Mouse (Mus musculus) forebrain, embryonic 10.5 days (tissue): Measurements from ENCODE around the gene Cnnm1. TPM values are rescaled to one million over a fixed set of nuclear protein-coding genes. Genes with fewer than 3 reads are reported as not detected.
A peak's percentile ranks its signal among the peaks of the same experiment; 100 is the strongest.
"Not testable (repeated sequence)": the region's sequence is repeated elsewhere in the genome, so short reads cannot be mapped to it uniquely, and the experiment has no call there.

Source experiments
- DNase-seq: peaks from one replicate; pipeline ENCODE4 v3.0.0-alpha.2; 2017; ENCODE audit warnings: low spot score; ENCODE audit errors: extremely low spot score
- H3K27ac ChIP-seq: fragments of 300-500 bp; sonication (generic); 2 replicates; pipeline ENCODE4 v1.5.1; 2016; ENCODE audit warnings: mild to moderate bottlenecking
- H3K27me3 ChIP-seq: fragments of 300-500 bp; sonication (generic); 2 replicates; pipeline ENCODE4 v1.6.1; 2016; ENCODE audit warnings: mild to moderate bottlenecking; ENCODE audit not compliant: poor library complexity, severe bottlenecking
- H3K36me3 ChIP-seq: fragments of 300-500 bp; sonication (generic); replicated peaks from 2 replicates; pipeline ENCODE4 v1.6.1; 2016; ENCODE audit warnings: mild to moderate bottlenecking, moderate library complexity
- H3K4me1 ChIP-seq: fragments of 300-500 bp; sonication (generic); 2 replicates; pipeline ENCODE4 v1.6.1; 2016
- H3K4me3 ChIP-seq: fragments of 300-500 bp; sonication (generic); 2 replicates; pipeline ENCODE4 v1.5.1; 2016; ENCODE audit warnings: mild to moderate bottlenecking, moderate library complexity
- H3K9me3 ChIP-seq: fragments of 300-500 bp; sonication (generic); 2 replicates; pipeline ENCODE4 v1.6.1; 2016; ENCODE audit warnings: mild to moderate bottlenecking, moderate library complexity
- WGBS: fragments of 180-500 bp; shearing (Covaris S2); methylation state at CpG from one replicate; pipeline ENCODE4 v1.1.7; 2016; 5-methylcytosine and 5-hydroxymethylcytosine counted together
- polyA plus RNA-seq: library from polyadenylated mRNA; unstranded; fragments of >200 nt; fragmentation: Nextera tagmentation; extraction: Ambion mirVana; gene quantifications from 2 replicates; pipeline ENCODE4 v1.2.1, GENCODE M21; 2016

Cnnm1 gene
- polyA plus RNA-seq, 1 experiment from 2014 or later: 0.31 TPM

DNA sequence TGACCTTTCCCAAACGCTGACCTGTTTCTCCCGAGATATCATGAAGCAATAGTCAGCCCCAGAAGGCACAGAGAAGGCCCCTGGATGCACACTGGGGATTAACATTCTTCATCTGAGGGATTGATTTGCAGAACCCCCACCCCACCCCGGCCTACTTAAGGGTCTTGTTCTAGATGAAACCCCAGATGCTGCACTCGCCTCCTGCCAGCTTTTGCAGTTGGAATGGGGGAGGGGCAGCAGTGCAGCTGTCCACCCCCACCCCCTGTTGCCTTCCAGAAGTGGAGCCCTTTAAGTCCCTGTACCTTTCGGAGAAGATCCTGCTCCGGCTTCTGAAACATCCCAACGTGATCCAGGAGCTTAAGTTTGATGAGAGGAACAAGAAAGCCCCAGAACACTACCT is 29.1 kb downstream of the Cnnm1 start:
- no peak for DNase-seq
- Histone ChIP-seq H3K4me3 (no peak overlapping the region), H3K4me1 (peaks cover 7% of the 10 kb centered on the region), H3K27me3 (no peaks in the 10 kb centered on the region), H3K27ac (no peak overlapping the region), H3K9me3 (no peaks in the 10 kb centered on the region), H3K36me3 (no peaks in the 10 kb centered on the region)
- 63% methylated on average over 7 of the region's 7 CpGs for WGBS

DNA sequence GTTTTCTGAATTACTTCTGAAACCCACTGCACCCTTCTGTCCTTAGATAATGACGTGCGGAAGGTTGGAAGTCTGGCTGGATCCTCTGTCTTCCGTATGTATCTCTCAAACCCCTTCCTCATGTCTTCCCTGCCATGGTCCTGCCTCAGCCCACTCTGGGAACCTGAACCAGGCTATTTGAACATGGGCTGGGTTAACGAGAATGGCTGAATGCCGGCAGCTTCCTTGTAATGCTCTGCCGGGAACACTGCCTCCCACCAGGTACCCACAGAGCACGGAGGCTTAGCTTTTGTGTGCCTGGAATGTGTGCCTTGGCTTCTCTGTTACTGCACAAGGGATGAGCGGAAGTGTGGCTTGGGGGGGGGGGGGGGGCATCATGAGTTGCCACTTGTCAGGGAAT is 32.1 kb downstream of the Cnnm1 start:
- Histone ChIP-seq H3K4me3 (no peak overlapping the region), H3K4me1 (peaks cover 7% of the 10 kb centered on the region), H3K27ac (no peak overlapping the region), H3K27me3 (no peaks in the 10 kb centered on the region), H3K36me3 (no peaks in the 10 kb centered on the region), H3K9me3 (no peaks in the 10 kb centered on the region)
- DNase-seq: no peak
- WGBS: 67% methylated on average over 8 of the region's 8 CpGs

DNA sequence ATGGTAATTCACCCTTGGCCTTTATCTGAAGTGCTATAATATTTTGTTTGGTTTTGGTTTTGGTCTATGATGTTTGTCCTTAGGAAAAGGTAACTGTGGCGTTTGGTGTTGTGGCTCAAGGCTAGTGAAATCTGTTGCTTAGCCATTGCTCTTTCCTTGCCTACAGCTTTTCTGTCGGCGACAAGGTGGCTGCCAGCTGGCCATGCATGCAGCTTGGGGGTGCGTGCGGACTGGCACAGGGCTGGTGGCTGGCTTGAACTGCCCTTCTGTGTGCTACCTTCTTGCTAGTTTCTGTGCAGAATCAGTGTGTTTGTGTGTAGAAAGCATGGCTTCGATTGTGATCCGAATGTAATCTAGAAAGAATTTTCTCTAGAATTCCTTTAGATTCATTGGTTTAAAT is 32.5 kb downstream of the Cnnm1 start:
- no peak for DNase-seq
- 94% methylated on average over 7 of the region's 7 CpGs for WGBS
- no peaks in the 10 kb centered on the region for H3K9me3 ChIP-seq
- H3K36me3 ChIP-seq: no peaks in the 10 kb centered on the region
- H3K4me1 ChIP-seq: peaks cover 7% of the 10 kb centered on the region
- no peak overlapping the region for H3K27ac ChIP-seq
- no peak overlapping the region for H3K4me3 ChIP-seq
- no peaks in the 10 kb centered on the region for H3K27me3 ChIP-seq

DNA sequence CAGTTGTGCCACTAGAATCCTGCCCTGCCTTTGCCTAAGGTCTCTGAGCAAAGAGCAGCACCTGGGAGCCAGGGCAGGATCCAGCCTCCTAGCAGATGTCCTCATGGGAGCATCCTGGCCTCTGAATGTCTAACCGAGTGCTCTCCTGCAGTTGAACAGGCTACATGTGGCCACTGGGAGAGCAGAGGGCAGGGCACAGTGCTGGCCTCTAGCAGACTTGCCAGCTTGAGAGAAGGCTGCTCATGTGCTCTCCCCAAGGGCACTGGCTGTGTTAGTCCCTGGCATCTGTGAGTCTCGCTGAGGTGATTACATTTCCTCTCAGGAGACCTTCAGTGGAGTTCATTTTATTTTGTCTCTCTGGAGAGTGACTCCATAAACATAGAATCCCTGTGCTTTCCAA is 35.4 kb downstream of the Cnnm1 start:
- Histone ChIP-seq H3K27ac (no peak overlapping the region), H3K9me3 (no peaks in the 10 kb centered on the region), H3K4me3 (no peak overlapping the region), H3K27me3 (no peaks in the 10 kb centered on the region), H3K36me3 (no peaks in the 10 kb centered on the region), H3K4me1 (no peaks in the 10 kb centered on the region)
- no peak for DNase-seq
- 69% methylated on average over 2 of the region's 2 CpGs for WGBS

DNA sequence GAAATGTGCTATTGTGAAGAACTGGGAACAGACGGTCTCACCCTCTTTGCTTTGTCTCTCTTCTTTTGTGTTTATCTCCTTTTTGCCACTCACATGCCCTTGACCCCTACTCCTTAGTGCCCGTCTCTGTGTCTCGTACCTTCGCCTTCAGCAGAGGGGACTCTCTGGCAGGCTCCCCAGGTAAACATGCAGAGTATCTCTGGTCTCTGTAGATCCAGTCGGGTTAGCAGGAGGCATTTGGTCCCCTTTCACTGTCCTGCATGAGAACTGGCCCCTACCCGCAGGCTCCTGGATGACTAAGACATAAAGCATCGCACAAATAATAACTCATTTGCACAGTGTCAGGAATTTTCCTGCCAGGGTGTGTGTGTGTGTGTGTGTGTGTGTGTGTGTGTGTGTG is 35.8 kb downstream of the Cnnm1 start:
- Histone ChIP-seq H3K36me3 (no peaks in the 10 kb centered on the region), H3K27ac (no peak overlapping the region), H3K4me1 (no peaks in the 10 kb centered on the region), H3K9me3 (no peaks in the 10 kb centered on the region), H3K27me3 (no peaks in the 10 kb centered on the region), H3K4me3 (no peak overlapping the region)
- DNase-seq: no peak
- WGBS: 80% methylated on average over 7 of the region's 7 CpGs

DNA sequence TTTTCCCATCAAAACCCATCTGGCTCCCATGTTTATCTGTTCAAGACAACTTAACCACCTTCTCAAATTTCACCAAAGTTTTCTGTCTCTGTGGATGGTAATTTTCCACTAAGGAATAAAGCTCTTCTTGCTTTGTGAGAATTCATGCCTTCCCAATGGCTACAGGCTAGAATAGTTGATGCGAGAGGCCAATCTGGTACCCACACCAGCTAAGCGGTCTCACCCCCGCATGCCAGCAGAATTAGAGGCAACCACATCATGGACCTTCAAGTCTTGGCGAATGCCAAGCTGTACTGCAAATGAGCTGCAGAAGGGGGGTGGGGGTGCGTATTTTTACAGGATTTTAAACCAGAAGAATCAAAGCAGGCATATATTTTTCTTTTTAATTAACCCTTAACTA is 37.2 kb downstream of the Cnnm1 start:
- 90% methylated on average over 5 of the region's 5 CpGs for WGBS
- no peaks in the 10 kb centered on the region for H3K4me1 ChIP-seq
- DNase-seq: no peak
- H3K36me3 ChIP-seq: no peaks in the 10 kb centered on the region
- H3K4me3 ChIP-seq: no peak overlapping the region
- H3K27me3 ChIP-seq: no peaks in the 10 kb centered on the region
- no peak overlapping the region for H3K27ac ChIP-seq
- no peaks in the 10 kb centered on the region for H3K9me3 ChIP-seq

DNA sequence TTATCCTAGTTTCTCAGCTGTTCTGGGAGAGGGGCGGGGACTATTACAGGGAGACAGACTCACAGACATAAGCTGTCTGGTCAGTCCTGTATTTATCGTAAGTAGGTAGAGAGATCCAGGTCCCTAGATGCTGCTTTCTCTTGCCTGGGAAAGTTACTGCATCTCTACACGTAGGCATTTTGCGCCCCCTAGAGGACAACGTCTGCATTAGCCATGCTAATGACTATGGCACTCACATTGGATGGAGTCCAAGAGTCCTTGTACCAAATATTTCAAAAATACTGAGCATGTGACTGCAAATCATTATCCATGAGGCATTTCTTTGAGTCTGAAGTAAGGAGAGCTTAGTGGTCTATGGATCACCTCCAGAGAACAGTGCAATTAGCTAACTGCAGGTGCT is 38.7 kb downstream of the Cnnm1 start:
- Histone ChIP-seq H3K4me1 (no peaks in the 10 kb centered on the region), H3K4me3 (no peak overlapping the region), H3K27me3 (no peaks in the 10 kb centered on the region), H3K9me3 (no peaks in the 10 kb centered on the region), H3K27ac (no peak overlapping the region), H3K36me3 (no peaks in the 10 kb centered on the region)
- 25% methylated on average over 5 of the region's 5 CpGs for whole genome bisulfite sequencing
- peak; percentile 44 for DNase-seq

DNA sequence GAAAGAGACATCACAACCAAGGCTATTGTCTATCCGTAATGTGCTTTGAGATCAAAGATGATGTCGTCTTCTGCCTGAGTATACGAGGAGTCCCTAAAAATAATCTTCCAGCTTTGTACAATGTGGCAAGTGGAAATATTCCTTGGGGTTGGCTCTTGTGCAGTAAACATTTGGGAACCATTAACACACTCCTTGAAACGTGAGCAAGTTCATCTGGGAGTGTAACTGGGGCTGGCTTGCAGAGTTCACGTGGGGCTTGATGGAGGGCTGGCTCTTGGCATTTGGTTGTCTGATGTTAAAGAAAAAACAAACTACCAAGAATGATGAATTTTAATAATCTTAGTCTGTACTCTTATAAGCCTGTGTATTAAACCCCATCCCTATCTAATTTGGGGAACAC is 39.2 kb downstream of the Cnnm1 start:
- Histone ChIP-seq H3K4me1 (no peaks in the 10 kb centered on the region), H3K9me3 (no peaks in the 10 kb centered on the region), H3K4me3 (no peak overlapping the region), H3K36me3 (no peaks in the 10 kb centered on the region), H3K27ac (no peak overlapping the region), H3K27me3 (no peaks in the 10 kb centered on the region)
- 88% methylated on average over 5 of the region's 5 CpGs for WGBS
- DNase-seq: no peak

DNA sequence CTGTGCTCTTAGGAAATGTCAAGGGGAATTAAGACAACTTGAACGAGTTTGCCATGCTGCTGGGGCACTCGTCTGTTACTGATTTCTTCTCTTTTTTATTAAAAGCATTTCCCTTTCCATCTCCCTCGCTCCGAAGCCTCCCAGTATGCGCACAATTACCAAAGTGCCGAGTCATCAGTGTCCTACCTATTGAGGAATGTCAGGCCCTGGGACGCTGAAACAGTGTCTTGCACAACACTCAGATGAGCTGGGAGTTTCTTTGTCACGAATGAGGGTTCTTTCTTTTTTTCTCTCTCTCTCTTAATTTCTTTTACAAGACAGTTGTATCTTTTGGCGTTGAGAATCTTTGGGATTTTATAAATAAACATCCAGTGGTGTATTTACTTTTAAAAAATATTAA is 40.3 kb downstream of the Cnnm1 start:
- no peak overlapping the region for H3K4me3 ChIP-seq
- WGBS: 69% methylated on average over 9 of the region's 9 CpGs

DNA sequence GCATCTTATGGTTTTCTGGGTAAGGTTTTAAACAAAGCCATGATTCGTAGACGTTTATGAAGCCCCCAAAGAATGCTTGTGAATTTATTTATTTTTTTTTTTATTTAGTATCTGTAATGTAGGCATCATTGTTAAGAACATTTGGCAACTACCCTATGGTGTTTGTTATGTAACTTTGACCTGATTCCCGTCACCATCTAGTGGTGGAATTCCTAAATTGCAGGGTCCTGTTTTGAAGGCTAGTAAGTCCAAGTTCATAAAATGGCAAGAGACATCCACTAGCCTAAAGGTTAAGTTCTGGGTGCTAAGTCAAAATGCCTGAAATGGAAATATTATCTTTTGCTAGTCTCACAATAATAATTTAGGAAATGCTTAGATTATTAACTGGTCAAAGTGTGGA is 47.2 kb downstream of the Cnnm1 start:
- no peak overlapping the region for H3K27ac ChIP-seq
- H3K9me3 ChIP-seq: no peaks in the 10 kb centered on the region
- H3K4me3 ChIP-seq: no peak overlapping the region
- H3K36me3 ChIP-seq: no peaks in the 10 kb centered on the region
- DNase-seq: no peak
- 43% methylated on average over 3 of the region's 3 CpGs for WGBS
- no peaks in the 10 kb centered on the region for H3K27me3 ChIP-seq
- no peaks in the 10 kb centered on the region for H3K4me1 ChIP-seq

More for the DNA sequence above, 40.3 kb downstream of the Cnnm1 start:
- H3K27me3 ChIP-seq: no peaks in the 10 kb centered on the region
- no peaks in the 10 kb centered on the region for H3K4me1 ChIP-seq
- no peaks in the 10 kb centered on the region for H3K9me3 ChIP-seq
- no peak overlapping the region for H3K27ac ChIP-seq
- H3K36me3 ChIP-seq: no peaks in the 10 kb centered on the region
- no peak for DNase-seq

DNA sequence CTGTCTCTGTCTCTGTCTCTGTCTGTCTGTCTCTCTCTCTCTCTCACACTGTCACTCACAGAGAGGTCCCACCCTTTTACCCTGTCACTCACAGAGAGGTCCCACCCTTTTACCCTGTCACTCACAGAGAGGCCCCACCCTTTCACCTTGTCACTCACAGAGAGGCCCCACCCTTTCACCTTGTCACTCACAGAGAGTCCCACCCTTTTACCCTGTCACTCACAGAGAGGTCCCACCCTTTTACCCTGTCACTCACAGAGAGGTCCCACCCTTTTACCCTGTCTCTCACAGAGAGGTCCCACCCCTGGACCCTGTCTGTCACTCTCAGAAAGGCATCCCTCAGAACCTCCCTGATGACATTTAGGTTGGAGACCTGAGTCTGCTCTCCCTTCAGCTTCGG is 53.1 kb downstream of the Cnnm1 start:
- not testable (repeated sequence) for DNase-seq, H3K9me3 ChIP-seq, H3K27ac ChIP-seq, H3K36me3 ChIP-seq, H3K4me3 ChIP-seq
- peaks cover 18% of the 10 kb centered on the region for H3K4me1 ChIP-seq
- WGBS: 82% methylated on average over 1 of the region's 1 CpGs
- H3K27me3 ChIP-seq: peaks cover 23% of the 10 kb centered on the region

DNA sequence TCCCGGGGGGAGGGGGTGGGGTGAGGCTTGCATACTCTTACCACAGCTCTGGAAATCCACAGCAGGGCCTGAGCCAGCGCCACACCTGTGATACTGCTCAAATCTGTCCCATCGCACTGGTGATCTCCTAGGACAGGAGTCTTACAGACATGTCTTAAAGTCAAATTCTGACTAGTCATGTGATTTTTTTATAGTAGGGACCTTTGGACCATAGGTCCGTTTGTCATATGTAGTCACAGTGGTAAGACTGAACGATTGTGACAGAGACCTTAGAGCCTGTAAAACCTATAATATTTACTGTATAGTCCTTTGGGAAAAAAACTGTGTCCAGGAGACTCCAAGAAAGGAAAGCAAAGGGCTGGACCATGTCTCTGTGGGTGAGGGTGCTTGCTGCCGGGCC is 53.6 kb downstream of the Cnnm1 start:
- peaks cover 3% of the 10 kb centered on the region; the same call in 1 of the 2 replicates for H3K9me3 ChIP-seq
- H3K4me1 ChIP-seq: peaks cover 18% of the 10 kb centered on the region
- DNase-seq: no peak
- peaks cover 6% of the 10 kb centered on the region for H3K36me3 ChIP-seq
- H3K27ac ChIP-seq: no peak overlapping the region
- peaks cover 23% of the 10 kb centered on the region for H3K27me3 ChIP-seq
- no peak overlapping the region for H3K4me3 ChIP-seq
- 89% methylated on average over 6 of the region's 6 CpGs for WGBS

DNA sequence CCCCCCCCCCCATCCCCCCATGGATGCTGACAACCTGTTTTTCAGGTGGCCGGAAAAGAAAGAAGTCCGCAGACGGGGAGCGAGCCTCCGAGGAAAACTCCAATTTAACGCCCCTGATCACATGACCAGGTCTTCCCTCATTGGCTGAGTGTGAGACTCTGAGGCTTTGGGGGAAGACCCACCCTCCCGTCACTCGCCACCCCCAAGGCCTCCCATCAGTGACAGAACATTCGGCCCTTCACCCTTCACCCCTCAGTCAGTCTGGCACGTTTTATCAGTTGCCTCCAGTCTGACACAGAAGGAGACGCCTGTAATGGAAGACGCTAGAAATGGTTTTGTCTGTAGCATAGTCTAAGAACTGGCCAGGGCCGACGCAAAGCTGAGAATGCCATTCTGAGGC is 54.7 kb downstream of the Cnnm1 start:
- H3K4me1 ChIP-seq: peaks cover 18% of the 10 kb centered on the region
- H3K4me3 ChIP-seq: peak overlapping the region; percentile 51
- 9% methylated on average over 14 of the region's 14 CpGs for WGBS
- no peak overlapping the region for H3K27ac ChIP-seq
- peaks cover 3% of the 10 kb centered on the region; the same call in 1 of the 2 replicates for H3K9me3 ChIP-seq
- peaks cover 23% of the 10 kb centered on the region for H3K27me3 ChIP-seq
- peaks cover 16% of the 10 kb centered on the region for H3K36me3 ChIP-seq
- peak; percentile 29 for DNase-seq

DNA sequence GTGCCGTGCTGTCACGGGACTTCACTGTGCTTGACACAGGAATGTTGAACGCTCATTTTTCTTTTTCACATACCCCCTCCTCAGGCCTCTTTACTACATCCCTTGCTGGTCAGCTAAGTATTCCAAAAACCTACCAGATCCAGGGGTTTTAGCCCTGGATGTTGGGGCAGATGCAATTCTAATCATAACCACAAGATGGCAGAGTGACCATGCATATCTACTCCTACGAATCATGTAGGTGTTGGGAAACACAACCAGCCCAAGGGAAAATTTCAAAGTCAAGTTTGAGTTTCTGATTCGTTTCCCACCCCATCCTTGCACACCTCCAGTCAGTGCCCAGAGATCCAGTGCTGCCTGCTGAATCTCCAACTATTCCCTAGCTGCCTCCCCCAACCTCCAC is 55.6 kb downstream of the Cnnm1 start:
- H3K36me3 ChIP-seq: peaks cover 25% of the 10 kb centered on the region
- H3K4me3 ChIP-seq: no peak overlapping the region
- H3K27me3 ChIP-seq: peaks cover 23% of the 10 kb centered on the region
- peaks cover 18% of the 10 kb centered on the region for H3K4me1 ChIP-seq
- WGBS: 24% methylated on average over 5 of the region's 5 CpGs
- peaks cover 3% of the 10 kb centered on the region; the same call in 1 of the 2 replicates for H3K9me3 ChIP-seq
- H3K27ac ChIP-seq: no peak overlapping the region
- peak; percentile 61 for DNase-seq
